Mouse (Mus musculus) brain, embryonic 14.5 days (tissue): ENCODE data around the gene Gm7029.

ENCODE experiments used
- CTCF ChIP-seq: fragments of 200-500 bp; IDR thresholded peaks from 2 replicates; pipeline ENCODE4 v1.5.1; 2012; ENCODE audit warnings: inconsistent platforms, mild to moderate bottlenecking, moderate library complexity, borderline replicate concordance; ENCODE audit not compliant: insufficient read depth, insufficient read length; ENCODE audit errors: extremely low read depth
- POLR2A ChIP-seq: fragments of 200-500 bp; IDR thresholded peaks from 2 replicates; pipeline ENCODE4 v1.6.1; 2012; ENCODE audit warnings: mild to moderate bottlenecking, inconsistent platforms, borderline replicate concordance; ENCODE audit not compliant: poor library complexity, insufficient read depth, insufficient read length, severe bottlenecking; ENCODE audit errors: extremely low read depth

GRCm38 (mm10) chr17:33915671-33916250 lies 42.1 kb downstream of the Gm7029 start, which contains the start of the genes Tapbp and Zbtb22:
- TF ChIP-seq POLR2A (no peak), CTCF (no peak)
